Mouse (Mus musculus) spleen, postnatal 36 days (tissue): ENCODE measurements around the gene Bfsp2.

Experiments used
- DNase-seq, 2 experiments: peaks; one replicate each; pipeline ENCODE4 v3.0.0; 2022; ENCODE audit warnings: low spot score in 2 of 2, mixed read lengths in 1 of 2

Bfsp2 gene

GRCm38 (mm10) chr9:103480044-103480576 is at the start of gene Bfsp2:
Gene Bfsp2, minus strand, starts transcription at chr9:103480420.
- DNase-seq = no peak

GRCm38 (mm10) chr9:103525041-103525537 is 44.9 kb upstream of the Bfsp2 start:
- no peak for DNase-seq

- no peak for DNase-seq
Observed at GRCm38 (mm10) chr9:103524600-103524999, 44.4 kb upstream of the Bfsp2 start.

- no peak for DNase-seq
Observed at GRCm38 (mm10) chr9:103523742-103524403, 43.7 kb upstream of the Bfsp2 start.

GRCm38 (mm10) chr9:103523008-103523407 is 42.8 kb upstream of the Bfsp2 start:
- no peak for DNase-seq

GRCm38 (mm10) chr9:103513884-103514283 is 33.7 kb upstream of the Bfsp2 start:
- no peak for DNase-seq

- no peak for DNase-seq
Observed at GRCm38 (mm10) chr9:103512257-103512656, 32.0 kb upstream of the Bfsp2 start.

- DNase-seq = no peak
Observed at GRCm38 (mm10) chr9:103506968-103507584, 26.9 kb upstream of the Bfsp2 start.

- DNase-seq = no peak
Observed at GRCm38 (mm10) chr9:103505067-103505466, 24.8 kb upstream of the Bfsp2 start.

GRCm38 (mm10) chr9:103504646-103505045 is 24.4 kb upstream of the Bfsp2 start:
- DNase-seq = no peak

- DNase-seq = no peak
Observed at GRCm38 (mm10) chr9:103503586-103504298, 23.5 kb upstream of the Bfsp2 start.

GRCm38 (mm10) chr9:103502655-103503054 is 22.4 kb upstream of the Bfsp2 start:
- no peak for DNase-seq

GRCm38 (mm10) chr9:103501861-103502364 is 21.7 kb upstream of the Bfsp2 start:
- DNase-seq = no peak

GRCm38 (mm10) chr9:103499366-103499765 is 19.1 kb upstream of the Bfsp2 start:
- no peak for DNase-seq

GRCm38 (mm10) chr9:103498699-103499098 is 18.5 kb upstream of the Bfsp2 start:
- no peak for DNase-seq

GRCm38 (mm10) chr9:103495391-103495790 is 15.2 kb upstream of the Bfsp2 start:
- DNase-seq = no peak

- peak; percentile 37 to 55 for DNase-seq
Observed at GRCm38 (mm10) chr9:103494346-103495020, 14.3 kb upstream of the Bfsp2 start.

- DNase-seq = no peak
Observed at GRCm38 (mm10) chr9:103491985-103492384, 11.8 kb upstream of the Bfsp2 start.

- DNase-seq = peak; percentile 76 to 77
Observed at GRCm38 (mm10) chr9:103490439-103490838, 10.2 kb upstream of the Bfsp2 start.

- DNase-seq = peak; percentile 80 to 84
Observed at GRCm38 (mm10) chr9:103489883-103490282, 9.7 kb upstream of the Bfsp2 start.

- peak; percentile 77 to 78 for DNase-seq
Observed at GRCm38 (mm10) chr9:103489096-103489495, 8.9 kb upstream of the Bfsp2 start.

GRCm38 (mm10) chr9:103486262-103486661 is 6.0 kb upstream of the Bfsp2 start:
- DNase-seq = no peak
